8 mouse cellular contexts compared by ENCODE assay signal in genomic region chr3:105959999-105960398, GRCm38 (mm10). TPM values are rescaled to one million over a fixed set of nuclear protein-coding genes. Genes with fewer than 3 reads are reported as not detected.
DNase-seq lines count a peak whose midpoint lies in the region; ATAC-seq and TF ChIP-seq lines count a peak whose summit lies in the region.

Gene Atp5f1, minus strand, starts transcription at chr3:105960099.

- no peaks in the 10 kb centered on the region for H3K9me3 ChIP-seq in heart, embryonic 10.5 days
- no peaks in the 10 kb centered on the region for H3K9me3 ChIP-seq in midbrain, embryonic 16.5 days (replicated peaks; ENCODE audit: control insufficient read depth, low read length, poor library complexity, severe bottlenecking)

- H3K4me1 ChIP-seq in liver, adult 2 months (ENCODE audit: control insufficient read depth, insufficient read depth, low read length) = peaks cover 14% of the 10 kb centered on the region
- peaks cover 6% of the 10 kb centered on the region; the same call in 1 of the 2 replicates for H3K4me1 ChIP-seq in cortical plate, adult 2 months (ENCODE audit: control insufficient read depth, insufficient read depth, low read length)
- peaks cover 20% of the 10 kb centered on the region for H3K4me1 ChIP-seq in heart, embryonic 10.5 days
- peaks cover 31% of the 10 kb centered on the region for H3K4me1 ChIP-seq in midbrain, embryonic 16.5 days (ENCODE audit: control insufficient read depth, insufficient read depth, low read length)

- no peaks in the 10 kb centered on the region for H3K27me3 ChIP-seq in liver, adult 2 months (ENCODE audit: control insufficient read depth, insufficient read depth, low read length)
- H3K27me3 ChIP-seq in heart, embryonic 10.5 days (ENCODE audit: insufficient read depth, poor library complexity, severe bottlenecking) = no peaks in the 10 kb centered on the region
- H3K27me3 ChIP-seq in midbrain, embryonic 16.5 days (ENCODE audit: control insufficient read depth, insufficient read depth, low read depth, low read length) = no peaks in the 10 kb centered on the region

- DNase-seq in liver, adult 2 months (ENCODE audit: extremely low read depth, low read depth, low spot score) = no peak
- DNase-seq in liver = no peak
- peak; percentile 71 for DNase-seq in heart, embryonic 10.5 days (ENCODE audit: low spot score)
- no peak for DNase-seq in layer of hippocampus, postnatal 36 days
- DNase-seq in right cerebral cortex, adult 18-20 months = no peak
- DNase-seq in right cerebral cortex, postnatal 10 days (ENCODE audit: low spot score in 2 of 2) = no peak

- 2% methylated on average over 6 of the region's 6 CpGs for WGBS in liver, adult 2 months
- WGBS in heart, embryonic 10.5 days = 8% methylated on average over 6 of the region's 6 CpGs
- 10% methylated on average over 6 of the region's 6 CpGs for WGBS in midbrain, embryonic 16.5 days

- peaks cover 31% of the 10 kb centered on the region for H3K36me3 ChIP-seq in liver, adult 2 months (ENCODE audit: control insufficient read depth, insufficient read depth, low read length)
- peaks cover 61% of the 10 kb centered on the region for H3K36me3 ChIP-seq in heart, embryonic 10.5 days
- H3K36me3 ChIP-seq in midbrain, embryonic 16.5 days (ENCODE audit: control insufficient read depth, insufficient read depth, low read length) = peaks cover 14% of the 10 kb centered on the region

- no peak for TF ChIP-seq POLR2A in liver, adult 2 months (IDR thresholded peaks at IDR 0.05; ENCODE audit: extremely low read depth, insufficient read depth, low read length)
- TF ChIP-seq POLR2A in cortical plate, adult 2 months (IDR thresholded peaks at IDR 0.05; ENCODE audit: extremely low read depth, insufficient read depth, low read length) = no peak

- H3K79me2 ChIP-seq in liver, adult 2 months (ENCODE audit: control insufficient read depth, insufficient read depth, low read length) = peaks cover 20% of the 10 kb centered on the region; the same call in 1 of the 2 replicates

- peak within 1 kb of the TSS; percentile 84 for H3K4me3 ChIP-seq in liver, adult 2 months (ENCODE audit: insufficient read depth, low read depth, low read length)
- peak within 1 kb of the TSS; percentile 94 for H3K4me3 ChIP-seq in cortical plate, adult 2 months (ENCODE audit: insufficient read depth, low read length)
- H3K4me3 ChIP-seq in heart, embryonic 10.5 days = peak within 1 kb of the TSS; percentile 97
- peak within 1 kb of the TSS; percentile 59 for H3K4me3 ChIP-seq in midbrain, embryonic 16.5 days (ENCODE audit: low read depth, low read length)

- peak within 1 kb of the TSS; percentile 91 for H3K9ac ChIP-seq in liver, adult 2 months (ENCODE audit: low read depth, low read length)
- peak within 1 kb of the TSS; percentile 96 for H3K9ac ChIP-seq in midbrain, embryonic 16.5 days (ENCODE audit: low read depth, low read length)

- ATAC-seq in midbrain, embryonic 16.5 days = peak; percentile 14; the same call in 1 of the 2 replicates

- peak within 1 kb of the TSS; percentile 87 for H3K4me2 ChIP-seq in midbrain, embryonic 16.5 days (ENCODE audit: low read length)

- peak within 1 kb of the TSS; percentile 89 for H3K27ac ChIP-seq in liver, adult 2 months (replicated peaks; ENCODE audit: insufficient read depth, low read depth, low read length)
- peak within 1 kb of the TSS; percentile 96 for H3K27ac ChIP-seq in cortical plate, adult 2 months (ENCODE audit: insufficient read depth, low read length)
- H3K27ac ChIP-seq in heart, embryonic 10.5 days = peak within 1 kb of the TSS; percentile 98
- peak within 1 kb of the TSS; percentile 92 for H3K27ac ChIP-seq in midbrain, embryonic 16.5 days (ENCODE audit: low read length)

- no peak for TF ChIP-seq CTCF in liver, adult 2 months (IDR thresholded peaks at IDR 0.05; ENCODE audit: low read depth, low read length)
- TF ChIP-seq CTCF in cortical plate, adult 2 months (IDR thresholded peaks at IDR 0.05; ENCODE audit: extremely low read depth, insufficient read depth, low read length) = no peak

RNA-seq across cellular contexts. Expression of gene Atp5f1, which starts in this region (rescaled TPM):
- total RNA-seq in liver, adult 2 months (2014; rRNA removed) = 445 and 641 TPM in 2 replicates
- 237 and 247 TPM in 2 replicates for polyA plus RNA-seq in liver, adult 2 months (2012; rRNA removed)
- 303 and 309 TPM in 2 replicates for polyA plus RNA-seq in cortical plate, adult 2 months (2012; rRNA removed)
- polyA plus RNA-seq in heart, embryonic 10.5 days (2016; fragmentation: Nextera tagmentation; extraction: Ambion mirVana) = 677 and 779 TPM in 2 replicates
- 100 to 1,000 TPM; 277 to 291 TPM for total RNA-seq in layer of hippocampus, postnatal 36 days (2021)
- polyA plus RNA-seq in midbrain, embryonic 16.5 days (2015; fragmentation: Nextera tagmentation; extraction: Ambion mirVana) = 543 and 547 TPM in 2 replicates
